Mouse (Mus musculus) lung, adult 18-20 months (tissue): ENCODE data around the gene Mpg.
A peak's percentile ranks its signal among the peaks of the same experiment; 100 is the strongest.
"Not testable (repeated sequence)": the region's sequence is repeated elsewhere in the genome, so short reads cannot be mapped to it uniquely, and the experiment has no call there.

ENCODE experiments used
- DNase-seq, 2 experiments: peaks; one replicate each; pipeline ENCODE4 v3.0.0; 2022; ENCODE audit warnings: mixed read lengths in 2 of 2

Mpg gene

GRCm38 (mm10) chr11:32226124-32226871 is at the start of gene Mpg:
Mpg (plus strand) TSS chr11:32226505.
- peak; percentile 88 to 92 for DNase-seq

- DNase-seq = no peak
These were observed 47.8 kb upstream of the Mpg start for GRCm38 (mm10) chr11:32178506-32178905.

GRCm38 (mm10) chr11:32181246-32181645 is 45.1 kb upstream of the Mpg start:
- no peak for DNase-seq

- peak; percentile 65 to 67 for DNase-seq
These were observed 44.1 kb upstream of the Mpg start for GRCm38 (mm10) chr11:32181973-32182868.

GRCm38 (mm10) chr11:32184469-32184868 is 41.8 kb upstream of the Mpg start:
- no peak for DNase-seq

- no peak for DNase-seq
These were observed 40.3 kb upstream of the Mpg start for GRCm38 (mm10) chr11:32186031-32186430.

GRCm38 (mm10) chr11:32187256-32187655 is 39.0 kb upstream of the Mpg start:
- no peak for DNase-seq

GRCm38 (mm10) chr11:32188881-32189280 is 37.4 kb upstream of the Mpg start:
- no peak for DNase-seq

- DNase-seq = no peak
These were observed 36.9 kb upstream of the Mpg start for GRCm38 (mm10) chr11:32189434-32189833.

- DNase-seq = no peak
These were observed 36.2 kb upstream of the Mpg start for GRCm38 (mm10) chr11:32190119-32190518.

- DNase-seq = no peak
These were observed 35.6 kb upstream of the Mpg start for GRCm38 (mm10) chr11:32190603-32191110.

GRCm38 (mm10) chr11:32193156-32193555 is 33.1 kb upstream of the Mpg start:
- DNase-seq = no peak

GRCm38 (mm10) chr11:32194086-32194485 is 32.2 kb upstream of the Mpg start:
- DNase-seq = no peak

- no peak for DNase-seq
These were observed 31.7 kb upstream of the Mpg start for GRCm38 (mm10) chr11:32194626-32195025.

GRCm38 (mm10) chr11:32195867-32196540 is 30.3 kb upstream of the Mpg start:
- no peak for DNase-seq

GRCm38 (mm10) chr11:32196727-32197126 is 29.6 kb upstream of the Mpg start:
- DNase-seq = no peak

- DNase-seq = no peak
These were observed 28.5 kb upstream of the Mpg start for GRCm38 (mm10) chr11:32197766-32198165.

GRCm38 (mm10) chr11:32198256-32198955 is 27.9 kb upstream of the Mpg start:
- DNase-seq = no peak

GRCm38 (mm10) chr11:32199230-32199629 is 27.1 kb upstream of the Mpg start:
- no peak for DNase-seq

GRCm38 (mm10) chr11:32200075-32200601 is 26.2 kb upstream of the Mpg start, which contains the start of gene Il9r:
Il9r (minus strand) TSS chr11:32200279.
- DNase-seq = no peak

- not testable (repeated sequence) for DNase-seq
These were observed 25.3 kb upstream of the Mpg start for GRCm38 (mm10) chr11:32200992-32201391.
